18 mouse cellular contexts compared by ENCODE assay signal in the genomic region with DNA sequence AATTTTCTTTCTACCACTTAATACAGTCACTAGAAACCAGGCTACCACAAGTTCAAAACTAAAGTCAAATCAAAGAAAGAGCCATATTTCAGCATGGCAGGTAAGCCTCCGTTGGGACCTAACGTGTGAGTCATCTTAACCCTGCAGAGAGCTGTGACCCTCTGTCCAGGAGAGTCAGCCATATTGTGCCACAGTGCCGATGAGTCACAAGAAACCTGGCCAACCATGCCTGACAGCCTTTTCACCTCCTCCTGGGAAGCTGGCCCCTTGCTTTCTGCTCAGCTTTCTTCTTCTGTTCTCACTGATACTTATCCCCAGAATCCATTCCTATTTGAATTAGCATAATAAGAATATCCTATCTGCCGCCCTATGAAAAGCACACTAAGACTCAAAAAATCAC.
DNase-seq lines count a peak whose midpoint lies in the region.
"Had no signal": no experiment of that assay in that cellular context is flagged by ENCODE, and none has a peak within 500 bp of the region (broad histone marks: within the 10 kb centered on the region; RNA-seq: fewer than 3 reads in every experiment).

No protein-coding gene starts in this region.

- peak; percentile 9 for DNase-seq in urinary bladder, postnatal 14 days (ENCODE audit: low spot score)
- no peak for DNase-seq in urinary bladder, postnatal 10 days (ENCODE audit: low spot score)
- DNase-seq in brain, adult 2 months (ENCODE audit: low read depth, low spot score): peak; percentile 88
- peak; percentile 70 for DNase-seq in cerebellum, adult 9-10 months
- DNase-seq in right cerebral cortex, postnatal 36 days (ENCODE audit: low spot score in 2 of 2): no peak
- no peak for DNase-seq in right cerebral cortex, adult 18-20 months
- DNase-seq in lung, postnatal 14 days: no peak
- DNase-seq: adrenal gland, postnatal 14 days; gastrocnemius, postnatal 14 days; heart, adult 11 months; kidney, adult 9 months; kidney, postnatal 36 days; left cerebral cortex, postnatal 4 days; lung, embryonic 14.5 days; lung, postnatal 36 days; midbrain, embryonic 14.5 days; thymus, adult 18-20 months; thymus, postnatal 4 days had no signal

Comparison
In these comparisons a context has a peak if more than half of its experiments do, and no peak if none do; other contexts are left out.
1. DNase-seq: peak in urinary bladder, postnatal 14 days (single experiment), brain, adult 2 months (single experiment) and cerebellum, adult 9-10 months (single experiment); none in urinary bladder, postnatal 10 days (single experiment), right cerebral cortex, postnatal 36 days (0 of 2), right cerebral cortex, adult 18-20 months (single experiment) and lung, postnatal 14 days (single experiment).